Mouse (Mus musculus) ES-E14 (cell line): ENCODE data around the gene Actl6a. TPM values are rescaled to one million over a fixed set of nuclear protein-coding genes. Genes with fewer than 3 reads are reported as not detected.
"Not testable (repeated sequence)": the region's sequence is repeated elsewhere in the genome, so short reads cannot be mapped to it uniquely, and the experiment has no call there.

Source experiments
- DNase-seq: peaks from one replicate; pipeline ENCODE4 v3.0.0-alpha.2; 2013; ENCODE audit warnings: low read depth, low spot score
- H3K27ac ChIP-seq: 2 replicates; pipeline ENCODE4 v1.5.1; 2012; ENCODE audit warnings: low read depth, mild to moderate bottlenecking, low read length, moderate library complexity, mixed read lengths; ENCODE audit not compliant: poor library complexity, insufficient read depth, severe bottlenecking
- H3K36me3 ChIP-seq: 2 replicates; pipeline ENCODE4 v1.6.1; 2012; ENCODE audit warnings: mild to moderate bottlenecking, low read length, moderate library complexity, mixed read lengths; ENCODE audit not compliant: control insufficient read depth, poor library complexity, insufficient read depth, severe bottlenecking
- H3K4me1 ChIP-seq, 2 experiments: fragments of 150-350 bp in 1 of 2; sonication (generic) in 1 of 2; 2 replicates each; pipeline ENCODE4 v1.6.1; 2012; ENCODE audit warnings: low read length in 2 of 2, mild to moderate bottlenecking in 1 of 2, mixed read lengths in 1 of 2; ENCODE audit not compliant: control insufficient read depth in 2 of 2, insufficient read depth in 2 of 2, poor library complexity in 1 of 2
- H3K4me3 ChIP-seq, 2 experiments: fragments of 150-350 bp in 1 of 2; sonication (generic) in 1 of 2; 2 replicates each; pipeline ENCODE4 v1.5.1; 2012; ENCODE audit warnings: low read length in 2 of 2, low read depth in 1 of 2, mild to moderate bottlenecking in 1 of 2, mixed read lengths in 1 of 2; ENCODE audit not compliant: insufficient read depth in 1 of 2, poor library complexity in 1 of 2, severe bottlenecking in 1 of 2
- H3K9ac ChIP-seq: 2 replicates; pipeline ENCODE4 v1.6.1; 2012; ENCODE audit warnings: low read depth, mild to moderate bottlenecking, low read length, mixed read lengths; ENCODE audit not compliant: poor library complexity, insufficient read depth, severe bottlenecking
- H3K9me3 ChIP-seq: fragments of 150-350 bp; sonication (generic); 2 replicates; pipeline ENCODE4 v1.6.1; 2012; ENCODE audit warnings: low read depth, mild to moderate bottlenecking, low read length; ENCODE audit not compliant: control insufficient read depth, insufficient read depth
- CHD2 ChIP-seq: IDR thresholded peaks from 2 replicates; pipeline ENCODE4 v1.6.1; 2014; ENCODE audit warnings: mild to moderate bottlenecking, low read depth, low read length, inconsistent platforms
- HCFC1 ChIP-seq: IDR thresholded peaks from 2 replicates; pipeline ENCODE4 v1.6.1; 2012; ENCODE audit warnings: low read length, inconsistent platforms, borderline replicate concordance; ENCODE audit not compliant: insufficient read depth
- MAFK ChIP-seq: IDR thresholded peaks from 2 replicates; pipeline ENCODE4 v1.6.1; 2014; ENCODE audit warnings: mild to moderate bottlenecking, low read depth, low read length, inconsistent platforms; ENCODE audit not compliant: insufficient read depth
- ZC3H11A ChIP-seq: IDR thresholded peaks from 2 replicates; pipeline ENCODE4 v1.6.1; 2012; ENCODE audit warnings: low read depth, mild to moderate bottlenecking, inconsistent platforms, low read length, borderline replicate concordance
- ZNF384 ChIP-seq: IDR thresholded peaks from 2 replicates; pipeline ENCODE4 v1.6.1; 2012; ENCODE audit warnings: low read depth, low read length, inconsistent platforms
- in situ Hi-C, 2 experiments: fragments of 600-800 bp; cut with MboI; formaldehyde crosslinking; loops; one replicate each; pipeline ENCODE4 v1.15.1; 2025; ENCODE audit warnings: low sequenced_read_pairs in 2 of 2, inconsistent platforms in 1 of 2; ENCODE audit not compliant: unreplicated experiment in 2 of 2
- total RNA-seq: library from RNA; depleted of rRNA; stranded (reverse); fragments of 300-350 nt; gene quantifications from 2 replicates; pipeline ENCODE4 v1.2.3, GENCODE M21; 2012

Actl6a gene
- total RNA-seq, 1 experiment, result 160 TPM

- Histone ChIP-seq H3K27ac (no peak overlapping the region), H3K4me3 (no peak overlapping the region), H3K9ac (no peak overlapping the region), H3K9me3 (no peaks in the 10 kb centered on the region), H3K4me1 (peaks cover 0 to 2% of the 10 kb centered on the region in 2 experiments; a peak in 2 of 4 replicates), H3K36me3 (peaks cover 2% of the 10 kb centered on the region)
- TF ChIP-seq ZC3H11A, result no peak
- TF ChIP-seq HCFC1, result no peak
- TF ChIP-seq CHD2, result no peak
- TF ChIP-seq MAFK, result no peak
- TF ChIP-seq ZNF384, result no peak
- DNase-seq, result no peak
- in situ Hi-C loops, result no loop called here
These were observed 32.5 kb downstream of the Actl6a start for GRCm38 (mm10) chr3:32738549-32738948.

- no peaks in the 10 kb centered on the region for H3K9me3 ChIP-seq
- no peak overlapping the region for H3K9ac ChIP-seq
- H3K4me3 ChIP-seq, result no peak overlapping the region
- DNase-seq, result no peak
- peaks cover 10% of the 10 kb centered on the region for H3K36me3 ChIP-seq
- in situ Hi-C loops, result no loop called here
- TF ChIP-seq CHD2, result no peak
- TF ChIP-seq HCFC1, result no peak
- no peak for TF ChIP-seq ZC3H11A
- TF ChIP-seq MAFK, result no peak
- TF ChIP-seq ZNF384, result no peak
- H3K27ac ChIP-seq, result no peak overlapping the region
- peaks cover 0 to 6% of the 10 kb centered on the region in 2 experiments; a peak in 2 of 4 replicates for H3K4me1 ChIP-seq
These were observed 36.2 kb downstream of the Actl6a start for GRCm38 (mm10) chr3:32742276-32742780.

- DNase-seq, result no peak
- Histone ChIP-seq H3K27ac (peak overlapping the region; percentile 46; the same call in 1 of the 2 replicates), H3K9me3 (no peaks in the 10 kb centered on the region), H3K9ac (no peak overlapping the region), H3K4me1 (peaks cover 4 to 6% of the 10 kb centered on the region in 2 experiments; a peak in 1 of 4 replicates), H3K4me3 (no peak overlapping the region), H3K36me3 (peaks cover 24% of the 10 kb centered on the region)
- in situ Hi-C loops, result no loop called here
- no peak for TF ChIP-seq CHD2
- TF ChIP-seq ZNF384, result no peak
- TF ChIP-seq MAFK, result no peak
- TF ChIP-seq HCFC1, result no peak
- no peak for TF ChIP-seq ZC3H11A
These were observed 38.9 kb downstream of the Actl6a start for GRCm38 (mm10) chr3:32745001-32745400.

- H3K4me1 ChIP-seq, H3K4me3 ChIP-seq, H3K9me3 ChIP-seq, DNase-seq, H3K9ac ChIP-seq, in situ Hi-C loops: not testable (repeated sequence)
- Histone ChIP-seq H3K36me3 (peaks cover 26% of the 10 kb centered on the region), H3K27ac (peak overlapping the region; percentile 57; the same call in 1 of the 2 replicates)
These were observed 39.3 kb downstream of the Actl6a start for GRCm38 (mm10) chr3:32745426-32745825.

- H3K9ac ChIP-seq, result no peak overlapping the region; the same call in 1 of the 2 replicates
- no peak overlapping the region for H3K27ac ChIP-seq
- peaks cover 6 to 13% of the 10 kb centered on the region in 2 experiments; a peak in 2 of 4 replicates for H3K4me1 ChIP-seq
- no peaks in the 10 kb centered on the region for H3K9me3 ChIP-seq
- H3K36me3 ChIP-seq, result peaks cover 44% of the 10 kb centered on the region
- TF ChIP-seq CHD2, result no peak
- no peak for TF ChIP-seq ZC3H11A
- no peak for TF ChIP-seq HCFC1
- TF ChIP-seq ZNF384, result no peak
- TF ChIP-seq MAFK, result no peak
- no peak overlapping the region for H3K4me3 ChIP-seq
- DNase-seq, result no peak
- in situ Hi-C loops, result no loop called here
These were observed 42.3 kb downstream of the Actl6a start for GRCm38 (mm10) chr3:32748384-32748783.
